Comparison of ENCODE assay signal across 20 mouse cellular contexts in genomic region chr13:51899319-51900042, GRCm38 (mm10). TPM values are rescaled to one million over a fixed set of nuclear protein-coding genes. Genes with fewer than 3 reads are reported as not detected.
DNase-seq lines count a peak whose midpoint lies in the region; ATAC-seq and TF ChIP-seq lines count a peak whose summit lies in the region.
"Had no signal": no experiment of that assay in that cellular context is flagged by ENCODE, and none has a peak within 500 bp of the region (broad histone marks: within the 10 kb centered on the region; RNA-seq: fewer than 3 reads in every experiment).

No protein-coding gene starts in this region.

- H3K27ac ChIP-seq in heart, postnatal 0 days (ENCODE audit: low read depth) = peak overlapping the region; percentile 6; the same call in 1 of the 2 replicates
- no peak overlapping the region for H3K27ac ChIP-seq in intestine, embryonic 16.5 days (ENCODE audit: low read length)
- H3K27ac ChIP-seq: forebrain, embryonic 12.5 days; hindbrain, embryonic 14.5 days; intestine, embryonic 15.5 days; midbrain, embryonic 13.5 days had no signal

- intact Hi-C loops in heart, postnatal 14 days (cut with DNase I) = loop anchor here (5.0 kb wide), 1 partner anchor 78 kb away; no protein-coding TSS in a partner anchor

- H3K79me2 ChIP-seq in myocyte (ENCODE audit: control insufficient read depth, insufficient read depth) = no peaks in the 10 kb centered on the region

- 56% methylated on average over 9 of the region's 9 CpGs for WGBS in heart, postnatal 0 days
- WGBS in intestine, embryonic 16.5 days = 62% methylated on average over 9 of the region's 9 CpGs

- H3K36me3 ChIP-seq in heart, postnatal 0 days (replicated peaks; ENCODE audit: control insufficient read depth, insufficient read depth, low read length) = no peaks in the 10 kb centered on the region
- no peaks in the 10 kb centered on the region for H3K36me3 ChIP-seq in myocyte (ENCODE audit: control insufficient read depth, insufficient read depth)
- H3K36me3 ChIP-seq in intestine, embryonic 16.5 days (ENCODE audit: control insufficient read depth, insufficient read depth, low read length) = no peaks in the 10 kb centered on the region
- H3K36me3 ChIP-seq: forebrain, embryonic 12.5 days; intestine, embryonic 15.5 days; midbrain, embryonic 13.5 days had no signal

- H3K9me3 ChIP-seq in heart, postnatal 0 days (replicated peaks; ENCODE audit: control insufficient read depth, low read length) = peaks cover 6% of the 10 kb centered on the region; the same call in 1 of the 2 replicates
- 0 out of 2 replicates have a peak, but pooled peaks cover 2% of the 10 kb centered on the region for H3K9me3 ChIP-seq in intestine, embryonic 16.5 days (ENCODE audit: control insufficient read depth, low read length)
- H3K9me3 ChIP-seq: intestine, embryonic 15.5 days had no signal

- TF ChIP-seq CTCF in heart, postnatal 0 days (IDR thresholded peaks at IDR 0.05; ENCODE audit: low read depth) = no peak

- H3K9ac ChIP-seq in heart, postnatal 0 days (replicated peaks; ENCODE audit: low read depth, low read length) = no peak overlapping the region
- H3K9ac ChIP-seq in intestine, embryonic 16.5 days (ENCODE audit: low read depth, low read length) = no peak overlapping the region
- H3K9ac ChIP-seq: forebrain, embryonic 12.5 days; hindbrain, embryonic 14.5 days; intestine, embryonic 15.5 days; midbrain, embryonic 13.5 days had no signal

- TF ChIP-seq POLR2A in myocyte (IDR thresholded peaks at IDR 0.05; ENCODE audit: insufficient read length, low read depth) = no peak

- peak; percentile 47 for DNase-seq in adrenal gland, adult 2 months
- no peak for DNase-seq in adrenal gland, postnatal 4 days (ENCODE audit: low spot score in 2 of 2)
- no peak for DNase-seq in heart, postnatal 0 days (ENCODE audit: low spot score)
- DNase-seq in heart, postnatal 14 days = no peak
- DNase-seq in retina, postnatal 1 day = peak; percentile 34
- no peak for DNase-seq in retina, embryonic 14.5 days (ENCODE audit: low spot score)
- DNase-seq: cerebellum, adult 11 months; cerebellum, postnatal 25 days; gastrocnemius, postnatal 25 days; kidney, postnatal 14 days; lung, postnatal 4 days; spleen, adult 18-20 months; thymus, adult 2 months had no signal

- H3K4me3 ChIP-seq in heart, postnatal 0 days (ENCODE audit: low read depth, low read length) = no peak overlapping the region
- no peak overlapping the region for H3K4me3 ChIP-seq in myocyte
- H3K4me3 ChIP-seq in intestine, embryonic 16.5 days (ENCODE audit: low read length) = no peak overlapping the region
- H3K4me3 ChIP-seq: forebrain, embryonic 12.5 days; intestine, embryonic 15.5 days; midbrain, embryonic 13.5 days had no signal

- ATAC-seq in heart, postnatal 0 days (ENCODE audit: insufficient read depth, low read depth) = no peak
- ATAC-seq in intestine, embryonic 16.5 days = no peak
- ATAC-seq: intestine, embryonic 15.5 days; midbrain, embryonic 13.5 days had no signal

- no peaks in the 10 kb centered on the region for H3K27me3 ChIP-seq in heart, postnatal 0 days (ENCODE audit: control insufficient read depth, insufficient read depth, low read length)
- no peaks in the 10 kb centered on the region for H3K27me3 ChIP-seq in myocyte (ENCODE audit: control insufficient read depth, insufficient read depth, insufficient read length)
- no peaks in the 10 kb centered on the region for H3K27me3 ChIP-seq in intestine, embryonic 16.5 days (replicated peaks; ENCODE audit: control insufficient read depth, insufficient read depth, low read length)
- H3K27me3 ChIP-seq: CH12.LX; intestine, embryonic 15.5 days had no signal

- H3ac ChIP-seq in myocyte (ENCODE audit: control insufficient read depth, insufficient read length) = no peak overlapping the region

- no peak for TF ChIP-seq EP300 in heart, postnatal 0 days (IDR thresholded peaks at IDR 0.05; ENCODE audit: low read depth)

- H3K4me2 ChIP-seq in heart, postnatal 0 days (ENCODE audit: low read depth, low read length) = no peak overlapping the region
- no peak overlapping the region for H3K4me2 ChIP-seq in myocyte (ENCODE audit: low read depth)
- no peak overlapping the region for H3K4me2 ChIP-seq in intestine, embryonic 16.5 days (ENCODE audit: low read depth, low read length)
- H3K4me2 ChIP-seq: forebrain, embryonic 12.5 days; hindbrain, embryonic 14.5 days; intestine, embryonic 15.5 days; midbrain, embryonic 13.5 days had no signal

- peaks cover 16% of the 10 kb centered on the region; the same call in 1 of the 2 replicates for H3K4me1 ChIP-seq in heart, postnatal 0 days (ENCODE audit: control insufficient read depth, insufficient read depth)
- peaks cover 14% of the 10 kb centered on the region for H3K4me1 ChIP-seq in intestine, embryonic 16.5 days (ENCODE audit: control insufficient read depth, insufficient read depth, low read length)

TF ChIP-seq in myocyte, 11 proteins besides CTCF, POLR2A, EP300 and RAD21:
- no peak for TF ChIP-seq MYOD1 (IDR thresholded peaks at IDR 0.05; ENCODE audit: control insufficient read depth in 1 of 3, insufficient read length in 2 of 3, low read depth in 2 of 3)
- TF ChIP-seq USF1 (IDR thresholded peaks at IDR 0.05; ENCODE audit: low read depth) = no peak
- TF ChIP-seq TCF3 (IDR thresholded peaks at IDR 0.05; ENCODE audit: insufficient read length, low read depth) = peak; percentile 8
- TF ChIP-seq MAX (IDR thresholded peaks at IDR 0.05; ENCODE audit: low read depth) = no peak
- peak in 1 of 3 experiments; percentile 19 for TF ChIP-seq MYOG (IDR thresholded peaks at IDR 0.05; ENCODE audit: control insufficient read depth in 1 of 3, insufficient read depth in 1 of 3, insufficient read length in 2 of 3, low read depth in 2 of 3)

RNA-seq across cellular contexts. Expression of gene Gadd45g, which starts 53.0 kb away (rescaled TPM):
- 10 to 100 TPM; 41.0 to 57.6 TPM for total RNA-seq in adrenal gland, adult 2 months (2021)
- 20.8 and 30.2 TPM in 2 replicates for polyA plus RNA-seq in adrenal gland, adult 2 months (2012; rRNA removed)
- 10 to 100 TPM; 22.9 to 25.0 TPM for total RNA-seq in adrenal gland, postnatal 4 days (2021)
- total RNA-seq in heart, postnatal 0 days (2014; rRNA removed; ENCODE audit: low replicate concordance) = 18.7 and 30.4 TPM in 2 replicates
- polyA plus RNA-seq in heart, postnatal 0 days (2015; fragmentation: Nextera tagmentation; extraction: Ambion mirVana) = 33.2 and 46.6 TPM in 2 replicates
- total RNA-seq in heart, postnatal 14 days (2021) = 10 to 100 TPM; 31.7 to 32.6 TPM
- polyA plus RNA-seq in myocyte (2012; fragmentation: generic; extraction: Trizol) = 202 TPM
- polyA plus RNA-seq in intestine, embryonic 16.5 days (2015; fragmentation: Nextera tagmentation; extraction: Ambion mirVana) = 36.4 and 40.8 TPM in 2 replicates

Comparison
In these comparisons a context has a peak if more than half of its experiments do, and no peak if none do; other contexts are left out.
1. DNase-seq: peak in adrenal gland, adult 2 months (single experiment) and retina, postnatal 1 day (single experiment); none in adrenal gland, postnatal 4 days (0 of 2), heart, postnatal 0 days (single experiment), heart, postnatal 14 days (0 of 2) and retina, embryonic 14.5 days (single experiment).